Mouse (Mus musculus) right cerebral cortex, postnatal 10 days (tissue): Measurements from ENCODE around the gene Megf6.
A peak's percentile ranks its signal among the peaks of the same experiment; 100 is the strongest.

ENCODE experiments used
- DNase-seq, 2 experiments: peaks; one replicate each; pipeline ENCODE4 v3.0.0; 2021; ENCODE audit warnings: low spot score in 2 of 2

Megf6 gene

DNA sequence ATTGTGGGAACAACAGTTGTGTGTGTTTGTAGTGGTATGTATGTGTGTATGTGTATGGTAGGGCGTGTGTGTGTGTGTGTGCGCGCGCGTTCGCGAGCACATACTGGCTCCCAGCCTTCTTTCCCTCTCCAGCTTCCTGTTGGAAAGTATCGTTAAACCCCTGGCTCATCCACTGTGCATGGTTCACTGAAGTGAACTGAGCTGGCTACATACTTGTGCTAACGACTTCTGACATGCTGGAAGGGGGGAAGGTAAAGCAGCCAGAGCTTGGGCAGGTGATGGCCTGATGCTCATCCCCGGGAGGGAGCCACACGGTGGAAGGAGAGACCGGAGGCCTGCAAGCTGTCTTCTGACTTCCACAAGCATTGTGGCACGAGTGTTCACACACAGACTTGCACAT, 40.9 kb downstream of the Megf6 start:
- DNase-seq = no peak

DNA sequence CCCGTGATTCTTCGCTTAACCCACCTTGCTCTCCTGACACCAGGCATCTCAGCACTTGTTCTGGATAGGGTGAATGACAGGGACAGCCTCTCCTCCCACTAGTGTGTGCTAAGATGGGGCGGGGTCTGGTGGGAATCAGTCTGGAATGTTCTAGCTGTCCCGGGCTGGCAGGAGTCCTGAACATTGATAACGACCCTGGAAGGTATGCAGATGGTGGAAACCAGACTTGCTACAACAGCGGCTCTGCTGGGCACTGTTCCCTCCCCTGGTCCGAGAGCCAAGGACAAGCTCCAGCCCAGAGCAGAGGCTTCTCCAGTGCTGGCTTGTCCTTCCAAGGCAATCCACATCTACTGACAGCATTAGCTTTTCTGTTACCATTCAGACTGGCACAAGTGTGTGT, 43.1 kb downstream of the Megf6 start:
- no peak for DNase-seq

DNA sequence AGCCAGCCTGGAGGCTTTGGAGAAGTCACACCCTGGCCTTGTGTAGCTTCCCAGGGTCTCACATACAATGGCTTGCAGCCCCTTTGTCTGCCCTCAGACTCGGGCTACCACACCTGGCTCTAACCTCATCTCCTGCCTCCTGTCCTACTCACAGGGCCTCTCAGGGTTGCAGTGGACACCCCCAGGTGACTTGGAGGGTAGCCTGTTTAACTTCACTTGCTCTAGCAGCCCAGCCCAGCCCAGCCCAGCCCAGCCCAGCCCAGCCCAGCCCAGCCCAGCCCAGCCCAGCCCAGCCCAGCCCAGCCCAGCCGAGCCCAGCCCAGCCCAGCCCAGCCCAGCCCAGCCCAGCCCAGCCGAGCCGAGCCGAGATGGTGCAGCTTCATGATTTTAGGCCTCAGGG, 43.5 kb downstream of the Megf6 start:
- no peak for DNase-seq

DNA sequence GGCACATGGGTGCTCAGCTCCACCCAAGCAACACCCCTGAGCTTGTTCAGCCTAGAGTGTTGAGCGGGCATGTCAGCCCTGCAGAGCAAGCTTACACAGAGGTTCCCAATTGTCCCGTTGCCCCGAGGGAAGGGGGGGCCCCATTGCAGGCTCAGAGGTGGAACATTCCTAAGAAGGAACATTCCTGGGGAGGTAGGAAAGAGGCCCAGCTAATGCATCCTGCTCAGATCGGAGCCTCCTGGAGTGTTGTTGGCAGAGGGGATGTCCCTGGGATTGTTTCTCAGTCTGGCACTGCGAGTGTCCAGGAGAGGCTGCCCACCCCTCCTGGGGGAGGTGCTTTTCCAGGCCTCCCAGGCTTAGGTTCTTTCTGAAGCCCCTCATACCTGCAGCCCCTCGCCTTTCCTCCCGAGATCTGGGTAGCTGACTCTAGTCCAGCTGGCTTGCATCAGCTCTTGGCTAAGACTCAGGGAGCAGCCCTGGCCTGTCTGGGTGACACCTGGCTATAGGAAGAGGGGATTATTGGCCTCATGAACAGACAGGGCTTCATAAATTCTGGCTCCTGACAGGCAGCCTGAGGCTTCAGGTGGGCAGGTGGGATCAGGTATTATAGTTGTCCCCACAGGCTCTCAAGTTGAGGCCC, 47.3 kb downstream of the Megf6 start:
- DNase-seq = no peak

DNA sequence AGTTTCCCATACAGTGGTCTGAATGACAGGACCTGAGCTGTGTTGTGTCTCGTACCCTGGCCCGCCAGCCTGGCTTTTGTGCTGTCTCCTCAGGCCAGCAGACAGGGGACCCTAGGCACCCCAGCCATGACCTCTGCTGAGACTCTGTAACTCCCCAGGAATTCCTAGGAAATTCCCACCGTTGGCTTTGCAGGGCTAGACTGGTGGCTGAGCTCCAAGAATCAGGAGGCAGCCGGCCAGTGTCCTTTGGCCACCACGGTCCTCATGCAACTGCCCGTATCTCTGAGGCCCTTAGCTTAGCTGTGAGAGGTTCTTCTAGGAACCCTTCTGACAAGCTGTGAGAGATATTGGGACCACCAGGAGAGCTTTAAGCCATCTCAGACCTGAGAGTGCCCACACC, 52.2 kb downstream of the Megf6 start:
- no peak for DNase-seq

DNA sequence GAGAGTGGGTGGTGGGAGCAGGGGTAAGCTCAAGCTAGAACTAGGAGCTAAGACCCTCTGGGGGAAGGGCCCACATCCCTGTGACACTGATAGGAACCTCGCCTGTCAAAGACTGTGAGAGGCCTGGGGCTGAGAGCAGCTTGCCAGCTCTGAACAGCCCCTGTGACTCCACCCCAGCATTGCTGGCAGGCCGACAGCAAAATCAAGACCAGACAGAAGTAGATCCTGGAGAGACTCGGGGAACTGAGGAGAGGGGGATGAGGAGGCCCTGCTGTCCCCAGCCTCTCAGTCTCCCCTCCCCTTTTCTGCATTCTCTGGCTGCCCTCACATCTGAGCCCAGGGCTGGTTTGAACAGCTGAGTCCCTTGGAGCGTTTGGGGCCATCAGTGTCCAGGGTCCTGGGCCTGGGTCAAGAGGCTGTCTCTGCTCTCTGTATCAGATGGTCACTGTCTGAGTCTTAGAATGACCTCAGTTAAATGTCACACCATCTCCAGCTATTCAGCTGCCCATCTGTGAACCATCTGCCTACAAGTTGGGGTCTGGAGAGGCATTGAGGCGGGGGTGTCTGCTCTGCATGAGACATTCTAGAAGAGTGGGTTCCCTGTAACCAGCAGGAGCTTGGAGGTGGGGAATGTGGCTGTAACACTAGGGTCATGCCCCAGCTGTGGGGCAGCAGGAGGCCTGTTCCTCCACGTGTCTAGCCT, 53.9 kb downstream of the Megf6 start:
- peak; percentile 38 to 52 for DNase-seq

DNA sequence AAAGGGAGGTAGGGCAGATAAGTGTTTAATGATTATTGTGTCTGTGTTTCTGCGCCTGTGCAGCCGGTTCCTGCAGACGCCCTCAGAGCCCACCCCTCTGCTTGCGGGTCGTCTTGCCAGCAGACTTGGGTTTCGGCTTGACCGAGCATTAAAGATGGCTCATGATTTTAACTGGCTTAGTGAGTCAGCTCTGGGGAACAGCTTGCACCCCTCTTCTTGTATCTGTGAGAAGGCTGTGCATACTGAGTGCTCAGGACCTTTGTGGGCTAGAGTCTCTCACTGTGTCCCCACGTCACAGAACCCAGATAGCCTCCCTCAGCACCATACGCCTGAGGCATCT, 54.4 kb downstream of the Megf6 start:
- no peak for DNase-seq

DNA sequence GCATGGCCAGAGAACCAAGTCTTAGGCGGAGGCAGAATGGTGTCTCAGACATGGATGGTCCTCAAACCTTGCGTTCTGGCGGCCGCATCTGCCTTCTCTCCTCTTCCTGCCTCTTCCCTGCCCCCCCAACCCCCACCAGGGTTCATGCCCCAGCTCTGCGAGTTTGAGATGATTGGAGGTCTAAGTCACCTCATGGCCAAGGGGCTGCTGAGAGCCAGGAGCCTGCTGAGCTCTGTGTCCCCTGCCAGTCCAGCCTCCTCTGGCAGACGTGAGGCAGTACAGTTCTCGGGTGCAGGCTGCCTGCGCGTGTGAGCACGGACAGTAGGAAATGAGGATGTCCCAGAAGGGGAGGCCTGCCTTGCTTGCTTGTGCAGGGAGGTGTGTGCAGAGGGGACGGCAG, 56.1 kb downstream of the Megf6 start:
- no peak for DNase-seq

DNA sequence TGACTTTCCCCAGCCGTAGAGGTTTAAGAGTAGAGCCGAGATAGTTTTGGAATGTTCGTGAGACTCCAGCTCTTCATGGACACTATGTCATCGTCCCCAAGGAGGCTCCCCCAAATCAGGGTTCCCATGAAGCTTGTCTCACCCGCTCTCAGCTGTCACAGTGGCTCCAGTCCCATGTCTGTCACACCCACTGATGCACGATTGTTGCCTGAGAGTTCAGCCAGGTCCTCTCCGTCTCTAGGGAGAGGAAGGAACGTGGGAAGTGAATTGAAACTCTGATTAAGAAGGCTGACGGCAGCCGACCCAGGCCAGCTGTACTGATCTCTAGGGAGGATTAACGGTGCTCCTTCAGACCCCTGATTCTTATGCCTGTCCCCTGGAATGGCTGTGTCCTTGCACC, 57.8 kb downstream of the Megf6 start:
- no peak for DNase-seq

DNA sequence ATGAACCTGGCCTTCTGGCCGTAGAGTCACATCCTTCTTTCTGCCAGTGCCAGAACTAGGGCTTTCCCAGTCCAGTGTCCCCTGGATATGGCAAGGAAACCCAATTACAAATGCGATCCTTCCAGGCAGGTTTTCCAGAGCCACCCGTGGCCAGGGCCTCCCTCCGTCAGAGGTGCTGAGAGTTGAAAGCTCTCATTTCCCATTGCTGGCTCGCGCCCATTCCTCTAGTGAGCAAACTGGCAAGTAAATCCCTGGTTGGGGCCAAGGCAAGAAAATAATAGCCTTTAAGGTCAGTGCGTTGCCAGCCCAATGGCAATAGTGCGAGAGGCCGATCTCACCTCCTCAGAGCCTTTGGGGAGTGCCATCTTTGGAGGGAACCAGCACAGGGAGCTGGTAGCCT, 59.0 kb downstream of the Megf6 start:
- no peak for DNase-seq

DNA sequence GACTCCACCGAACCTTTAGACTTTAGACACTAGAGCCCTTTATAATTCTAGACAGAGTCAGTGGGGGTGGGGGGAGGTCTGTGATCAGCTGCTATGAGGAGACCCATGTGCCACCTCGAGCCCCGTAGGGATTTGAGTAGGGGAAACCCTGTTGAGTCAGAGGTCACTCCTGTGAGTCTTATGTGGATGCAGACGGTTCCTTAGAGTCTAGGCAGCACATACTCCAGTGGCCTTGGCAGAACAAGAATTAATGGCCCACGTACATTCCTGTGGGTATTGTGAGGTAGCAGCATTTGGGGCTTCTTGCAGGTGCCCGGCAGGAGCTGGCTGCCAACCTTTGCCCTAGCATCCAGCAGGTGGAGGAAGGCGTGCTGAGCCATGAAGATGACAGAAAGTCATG, 60.9 kb downstream of the Megf6 start:
- no peak for DNase-seq

DNA sequence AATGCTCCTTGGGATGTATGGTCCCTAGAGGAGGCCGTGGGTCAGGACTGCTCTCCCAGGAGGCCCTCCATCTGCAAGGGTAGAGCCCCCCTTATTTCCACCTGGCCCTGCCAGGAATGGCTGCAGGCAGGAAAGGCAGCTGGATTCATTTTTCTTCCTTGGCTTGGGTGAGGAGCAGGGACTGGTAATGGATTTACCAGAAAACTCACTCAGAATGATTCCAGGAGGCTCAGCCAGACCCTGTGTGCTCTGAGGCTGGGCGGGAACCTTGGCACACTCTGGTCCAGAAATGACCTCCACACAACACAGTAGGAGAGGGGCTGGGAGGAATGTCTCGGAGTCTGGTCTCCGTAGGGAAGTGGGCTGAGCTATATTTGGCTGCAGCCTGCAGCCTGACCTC, 61.8 kb downstream of the Megf6 start:
- no peak for DNase-seq

DNA sequence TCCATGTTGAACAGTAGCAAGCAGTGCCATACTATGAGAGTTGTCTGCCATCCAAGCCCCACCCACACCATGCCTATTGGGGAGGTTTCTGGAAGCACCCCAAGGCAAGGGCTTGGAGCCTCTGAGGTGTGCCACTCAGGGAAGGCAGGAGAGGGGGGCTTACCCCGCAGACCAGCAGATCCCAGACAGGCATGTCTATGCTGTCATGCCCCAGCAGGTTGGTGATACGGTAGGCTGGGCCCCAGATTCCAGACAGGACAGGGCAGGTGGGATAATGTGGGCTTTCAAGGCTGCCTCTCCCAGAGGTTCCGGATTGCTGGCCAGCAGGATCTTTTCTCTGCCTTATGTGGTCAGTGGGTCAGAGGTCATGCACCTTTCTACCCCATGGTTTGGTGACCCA, 65.5 kb downstream of the Megf6 start:
- no peak for DNase-seq

DNA sequence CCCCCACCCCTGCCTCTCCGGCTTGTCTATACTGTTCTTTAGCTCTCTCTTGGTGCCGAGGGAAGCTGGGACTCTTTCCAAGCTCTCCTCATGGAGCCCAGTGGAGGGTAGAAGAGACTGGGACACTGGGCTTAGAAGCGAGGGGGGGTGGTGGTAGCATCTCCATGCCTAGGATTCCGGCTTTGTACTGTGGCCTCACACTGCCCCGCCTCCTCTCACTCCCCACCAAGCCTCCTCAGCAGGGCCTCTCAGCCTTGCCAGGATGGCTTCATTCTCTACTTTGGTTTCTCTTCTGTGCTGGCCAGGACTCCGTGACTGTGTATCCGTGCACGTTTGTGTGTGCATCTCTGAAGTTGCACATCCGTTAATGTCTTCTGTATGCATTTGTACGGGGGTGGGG, 66.4 kb downstream of the Megf6 start:
- DNase-seq = no peak

DNA sequence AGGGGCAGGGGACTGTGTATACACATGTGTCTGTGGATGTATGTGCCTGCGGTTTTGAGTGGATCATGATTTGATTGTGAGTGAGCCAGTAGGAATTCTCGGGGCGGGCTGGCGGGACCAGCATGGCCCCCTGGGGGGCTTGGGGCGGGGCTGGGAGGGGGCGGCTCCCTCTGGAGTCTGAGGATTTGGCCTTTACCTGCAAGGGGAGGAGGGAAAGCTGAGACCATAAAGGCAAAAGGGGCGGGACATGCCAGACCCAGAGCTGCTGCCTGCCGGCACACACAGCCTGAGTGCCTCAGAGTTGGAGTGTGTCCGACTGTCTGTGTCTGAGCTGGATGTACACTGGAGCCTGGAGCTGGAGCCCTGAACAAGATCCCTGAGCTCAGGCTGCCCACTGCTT, 66.8 kb downstream of the Megf6 start:
- no peak for DNase-seq

DNA sequence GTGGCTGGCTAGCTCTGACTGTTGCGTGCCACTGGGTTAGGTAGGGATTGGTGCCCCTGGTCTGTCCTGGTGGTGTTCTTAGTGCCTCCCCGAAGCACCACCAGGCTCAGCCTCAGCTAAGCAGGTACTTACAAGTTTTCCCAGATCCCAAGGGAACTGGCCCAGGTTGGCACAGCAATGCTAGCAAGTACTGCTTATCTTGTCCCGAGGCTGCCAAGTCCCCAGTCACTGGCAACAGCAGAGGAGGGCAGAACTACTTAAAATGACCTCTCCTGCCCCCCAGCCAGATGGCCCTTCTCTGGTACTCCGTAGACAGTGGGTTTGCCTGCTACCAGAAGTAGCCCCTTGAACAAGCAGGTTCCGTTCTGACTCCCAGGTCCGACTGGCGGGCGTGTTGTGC, 68.7 kb downstream of the Megf6 start:
- DNase-seq = no peak

DNA sequence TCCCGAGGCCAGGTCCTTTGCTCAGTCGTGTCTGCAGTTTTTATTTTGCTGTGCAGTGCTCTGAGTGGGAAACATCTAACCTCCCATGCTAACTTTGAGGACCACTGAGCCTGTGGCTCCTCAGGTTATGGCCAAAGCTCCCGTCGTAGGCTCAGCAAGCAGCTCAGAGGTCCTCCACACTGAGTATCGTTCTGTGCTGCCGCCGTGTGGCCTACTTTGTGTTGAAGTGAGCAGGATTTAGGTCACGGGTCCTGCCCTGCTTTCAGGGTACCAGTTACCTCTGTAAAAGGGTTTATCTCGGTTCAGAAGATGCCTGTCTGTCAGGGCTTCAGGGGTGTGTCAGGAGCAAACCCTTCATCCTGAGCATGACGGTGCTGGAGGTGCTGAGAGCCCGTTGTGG, 70.1 kb downstream of the Megf6 start:
- DNase-seq = no peak

DNA sequence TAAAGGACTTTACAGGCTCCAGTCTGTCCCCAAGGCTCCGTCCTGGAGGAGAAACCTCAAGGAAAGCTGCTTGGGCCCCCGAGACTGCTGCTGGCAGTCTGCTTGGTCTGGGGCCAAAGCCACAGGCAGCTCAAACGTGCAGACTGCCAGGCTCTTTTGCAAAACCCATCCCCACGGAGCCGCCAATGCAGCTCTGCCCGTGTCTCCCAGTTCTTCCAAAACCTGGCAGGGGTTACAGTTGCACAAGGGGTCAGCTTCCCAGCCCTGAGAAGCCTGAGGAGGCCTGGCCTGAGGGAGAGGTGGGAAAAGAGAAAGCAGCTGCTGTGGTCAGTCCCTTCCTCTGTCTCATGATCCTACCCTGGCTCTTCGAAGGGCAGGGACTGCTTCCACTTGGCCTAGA, 74.8 kb downstream of the Megf6 start:
- peak in 1 of 2 experiments; percentile 53 for DNase-seq

DNA sequence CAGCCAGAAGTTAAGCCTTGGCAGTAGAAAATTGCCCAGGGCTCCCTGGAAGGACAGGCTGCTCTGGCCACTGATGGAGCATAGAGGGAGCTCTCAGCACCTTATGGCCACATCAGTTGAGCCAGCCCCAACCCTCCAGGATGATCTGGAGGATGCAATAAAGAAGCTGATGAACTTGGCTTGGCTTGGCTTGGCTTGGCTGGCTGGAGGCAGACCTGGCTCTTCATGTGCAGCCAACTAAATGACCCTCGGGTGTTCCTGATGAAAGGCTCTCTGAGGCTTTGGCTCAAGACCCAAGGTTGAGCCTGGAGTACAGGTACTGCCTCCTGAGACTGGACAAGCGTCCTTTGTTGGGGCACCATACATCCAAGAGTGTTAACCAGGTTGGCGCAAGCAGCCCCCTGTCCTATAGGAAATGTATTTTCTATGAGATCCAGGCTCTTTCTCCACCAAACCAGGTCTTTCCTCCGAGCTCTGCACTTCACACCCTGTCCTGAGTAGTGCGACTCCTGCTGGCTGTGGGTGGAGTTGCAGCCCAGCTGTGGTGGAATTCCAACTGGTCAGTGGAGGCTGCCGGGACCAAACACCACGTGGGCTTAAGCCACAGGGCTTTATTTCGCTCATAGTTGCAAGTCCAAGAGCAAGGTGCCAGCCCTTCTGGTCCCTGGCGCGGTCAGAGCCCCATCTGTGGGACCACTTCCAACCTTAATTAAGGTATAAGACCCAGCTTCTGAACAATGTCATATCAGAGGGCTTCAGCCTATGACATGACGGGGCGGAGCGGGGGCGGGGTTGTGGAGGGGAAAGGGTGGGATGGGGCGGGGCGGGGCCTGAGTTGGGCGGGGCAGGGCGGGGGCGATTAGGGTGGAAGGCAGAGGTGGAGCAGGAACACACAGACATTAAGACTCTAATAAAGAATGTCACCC, 75.8 kb downstream of the Megf6 start:
- peak in 1 of 2 experiments; percentile 65 for DNase-seq

DNA sequence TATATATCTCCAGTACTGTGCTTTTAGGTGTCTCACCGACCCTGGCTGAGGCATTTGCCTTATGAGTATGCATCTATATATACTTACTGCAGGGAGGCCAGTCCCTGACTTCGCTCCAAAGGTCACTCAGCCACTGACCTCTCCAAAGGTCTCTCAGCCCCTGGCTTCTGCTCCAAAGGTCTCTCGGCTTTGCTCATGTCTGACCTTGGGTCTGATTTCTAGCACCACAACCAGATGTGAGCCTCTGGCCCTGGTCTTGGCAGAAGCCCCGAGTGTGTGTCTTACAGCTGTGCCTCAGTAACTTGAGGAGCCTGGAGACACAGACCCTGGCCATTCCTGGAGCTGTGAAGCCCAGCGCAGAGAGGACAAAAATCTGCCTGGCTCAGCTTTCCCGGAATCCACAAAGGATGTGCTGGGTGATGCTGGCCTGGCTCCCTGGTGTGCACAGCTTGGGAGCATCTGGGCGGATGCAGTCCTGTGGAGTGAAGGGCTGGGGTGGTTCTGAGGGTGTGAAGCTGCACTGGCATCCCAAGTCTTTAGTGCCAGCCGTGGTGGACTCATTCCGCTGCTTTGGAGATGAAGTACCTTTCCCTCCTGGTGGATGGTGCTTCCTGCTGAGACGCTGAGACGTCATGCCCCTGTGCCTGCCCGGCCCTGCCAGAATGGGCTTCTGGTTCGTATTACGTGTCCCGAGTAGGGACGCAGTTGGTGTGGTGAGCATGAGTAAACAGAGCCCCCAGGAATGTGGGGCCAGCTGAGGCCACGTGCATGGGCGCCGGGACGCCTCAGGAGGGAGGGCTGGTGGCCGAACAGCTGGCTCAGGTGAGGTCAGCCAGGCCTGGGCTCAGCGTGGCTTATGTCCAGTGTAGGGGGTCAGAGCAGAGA, 76.9 kb downstream of the Megf6 start:
- no peak for DNase-seq

DNA sequence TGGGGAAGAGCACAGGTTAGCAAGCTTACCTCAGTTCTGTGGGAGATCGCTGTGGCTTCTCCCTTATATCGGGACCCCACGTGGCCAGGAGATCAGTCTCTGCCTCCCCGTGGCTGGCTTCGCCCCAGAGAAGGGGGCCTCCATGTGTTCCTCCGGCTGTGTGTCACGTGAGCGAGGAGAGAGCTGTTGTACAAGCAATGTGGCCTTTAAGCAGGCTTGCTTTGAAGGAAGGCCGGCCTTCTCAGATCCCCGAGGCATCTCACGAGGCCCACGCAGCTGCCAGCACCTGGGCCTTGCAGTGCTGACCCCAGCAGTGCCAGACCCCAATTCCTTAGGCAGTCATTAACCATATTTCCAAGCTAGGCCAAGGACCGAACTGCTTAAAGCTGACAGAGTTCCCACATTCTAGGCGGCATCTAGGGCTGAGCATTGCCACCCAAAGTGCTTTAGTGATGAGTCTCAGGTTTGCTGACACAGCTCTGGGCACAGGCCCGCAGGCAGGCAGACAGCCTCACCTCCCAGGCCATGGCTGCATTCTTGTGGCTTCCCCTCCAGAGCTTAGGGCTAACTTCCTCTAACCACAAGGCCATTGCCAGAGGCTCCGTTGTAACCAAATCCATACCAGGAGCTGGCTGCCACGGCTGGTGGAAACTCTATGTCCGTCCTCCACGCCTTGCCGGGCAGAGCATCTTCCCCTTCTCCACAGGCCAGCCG, 77.7 kb downstream of the Megf6 start:
- no peak for DNase-seq
